Mouse (Mus musculus): ENCODE measurements at regions not wholly inside any gene's neighbourhood (a gene's known extent, or its start where the extent isn't known, plus 50 kb on each side); places are given as distances from the start of the nearest gene placed in this dataset.

DNA sequence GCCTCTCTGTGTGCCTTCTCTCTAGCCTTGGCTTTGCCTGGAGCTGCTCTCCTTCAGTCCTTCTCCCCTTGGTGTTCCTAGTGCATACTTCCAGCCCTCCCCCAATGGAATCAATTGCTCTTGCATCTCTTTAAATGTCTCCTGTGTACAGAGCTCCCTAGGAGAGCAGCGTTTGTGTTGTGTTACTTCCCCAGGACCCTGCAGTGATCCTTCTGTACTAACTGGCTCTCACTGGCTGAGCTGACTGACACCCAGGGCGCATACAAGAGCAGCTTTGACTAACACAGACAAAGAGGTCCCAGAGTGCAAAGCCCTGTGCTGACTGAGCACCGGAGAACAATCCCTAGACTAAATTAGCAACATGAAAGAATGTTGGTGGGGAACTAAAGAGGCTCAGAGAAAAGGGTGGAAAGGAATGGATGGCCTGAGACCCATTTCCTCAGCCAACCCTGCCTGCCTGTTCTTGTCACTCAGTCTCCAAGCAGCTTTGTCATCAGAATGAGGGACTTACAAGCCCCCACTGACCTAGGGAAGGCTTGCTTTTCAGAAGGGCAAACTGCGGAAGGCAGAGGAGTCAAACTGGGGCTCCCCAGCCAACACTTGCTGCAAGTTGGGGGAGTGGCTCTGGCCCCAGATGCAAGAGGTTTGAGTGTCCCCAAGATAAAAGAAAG, 476.4 kb upstream of the Tmem132c start:
- DNase-seq: no peak

DNA sequence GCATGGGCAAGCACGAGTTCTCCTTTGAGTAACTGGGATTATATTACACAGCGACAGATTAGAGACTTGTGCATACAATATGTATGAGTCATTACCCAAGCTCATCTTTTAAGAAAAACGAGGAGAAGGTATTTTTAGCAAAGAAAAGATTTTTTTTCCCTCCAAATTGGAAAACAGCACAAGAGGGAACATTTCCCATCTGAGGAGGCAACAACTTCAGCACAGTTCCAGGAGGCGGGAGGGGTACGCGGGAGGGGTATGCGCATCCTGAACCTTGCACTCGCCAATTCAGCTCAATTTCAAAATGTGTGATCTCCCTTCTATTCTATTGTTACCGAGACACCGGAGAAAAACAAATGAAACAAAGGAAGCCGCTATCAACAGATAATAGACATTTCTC, 472.6 kb upstream of the Tmem132c start:
- no peak for DNase-seq

DNA sequence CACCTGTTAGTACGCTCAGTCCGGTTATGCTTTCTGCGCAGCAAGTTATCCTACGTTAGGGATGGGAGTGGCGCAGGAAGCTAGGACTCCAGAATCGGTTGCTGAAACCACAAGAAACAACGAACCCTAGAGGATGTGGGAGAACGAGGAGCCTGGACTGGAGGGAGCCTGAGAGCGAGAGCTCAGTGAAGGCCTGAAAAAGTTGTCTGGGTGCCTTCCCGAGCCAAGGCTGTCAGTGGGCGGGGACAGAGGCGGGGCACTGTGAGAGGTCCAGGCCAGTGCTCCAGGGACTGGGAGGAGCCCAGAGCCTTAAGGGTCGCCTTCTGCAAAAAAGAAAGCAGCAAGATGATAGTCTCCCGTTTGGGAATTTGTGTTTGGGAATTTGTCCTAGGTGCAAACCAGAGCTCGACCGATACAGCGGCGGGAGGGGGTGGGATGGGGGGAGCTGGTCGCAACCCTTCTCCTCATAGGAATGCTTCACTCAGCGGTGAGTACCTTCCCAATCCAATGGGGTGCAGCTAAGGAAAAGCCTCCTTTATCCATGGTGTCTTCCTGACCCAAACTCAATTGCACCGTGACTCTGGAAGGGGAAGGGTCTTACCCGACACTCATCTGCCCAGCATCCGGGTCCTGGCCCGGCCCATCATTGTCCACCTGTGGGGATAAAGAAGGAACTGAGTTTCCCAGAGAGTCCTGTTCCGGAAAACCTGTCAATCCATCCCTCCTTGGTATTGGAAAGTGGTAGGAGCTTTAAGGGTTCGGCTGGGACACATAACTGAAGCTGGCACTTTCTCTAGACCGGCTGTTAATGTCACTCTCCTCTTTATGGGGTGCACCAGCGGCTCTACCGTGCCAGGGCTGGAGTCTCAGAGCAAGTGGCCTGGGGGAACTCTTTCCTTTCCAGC, 453.6 kb upstream of the Tmem132c start:
- no peak for DNase-seq

DNA sequence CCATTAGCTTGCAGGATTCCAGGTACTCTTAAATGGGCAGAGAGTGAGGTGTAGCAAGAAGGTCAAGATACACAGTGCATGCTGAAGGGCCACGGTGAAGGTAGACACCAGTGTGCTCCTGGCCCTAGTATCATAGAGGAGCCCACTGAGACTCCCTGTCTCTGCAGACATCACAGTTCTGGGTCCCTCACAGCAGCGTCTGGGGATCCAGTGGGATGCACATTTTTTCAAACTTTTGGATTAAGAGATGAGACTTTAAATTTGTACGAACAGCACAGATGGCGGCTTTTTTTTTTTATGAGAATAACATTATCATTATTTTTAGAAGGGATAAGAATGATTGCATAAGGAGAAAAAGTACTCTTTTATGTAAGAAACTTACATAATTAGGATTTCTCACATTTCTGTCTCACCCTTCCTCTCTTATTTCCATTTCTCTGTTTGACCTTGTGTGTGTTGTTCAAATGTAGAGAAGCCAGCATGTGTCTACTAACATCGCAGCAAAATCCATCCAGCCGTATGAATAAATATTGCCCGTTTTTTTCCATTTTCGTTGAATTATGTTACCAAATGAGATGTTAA, 441.8 kb upstream of the Tmem132c start:
- DNase-seq: no peak

DNA sequence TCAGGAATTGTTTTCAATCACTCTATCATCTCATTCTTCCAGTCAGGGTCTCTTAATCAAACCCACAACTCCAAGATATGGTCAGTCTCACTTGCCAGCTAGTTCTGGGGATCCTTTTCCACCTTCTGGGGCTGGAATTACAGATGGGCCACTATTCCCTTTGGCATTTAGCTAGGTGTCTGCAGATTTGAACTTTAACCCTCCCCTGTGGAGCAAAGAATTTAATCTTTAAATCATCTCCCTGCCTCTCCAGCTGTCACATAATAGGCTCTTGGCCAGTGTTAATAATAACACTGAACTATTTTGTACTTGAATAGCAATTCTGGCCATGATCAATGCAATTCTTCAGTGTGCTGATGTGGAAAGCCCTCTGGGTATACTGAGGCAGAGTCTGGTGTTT, 435.0 kb upstream of the Tmem132c start:
- no peak for DNase-seq

DNA sequence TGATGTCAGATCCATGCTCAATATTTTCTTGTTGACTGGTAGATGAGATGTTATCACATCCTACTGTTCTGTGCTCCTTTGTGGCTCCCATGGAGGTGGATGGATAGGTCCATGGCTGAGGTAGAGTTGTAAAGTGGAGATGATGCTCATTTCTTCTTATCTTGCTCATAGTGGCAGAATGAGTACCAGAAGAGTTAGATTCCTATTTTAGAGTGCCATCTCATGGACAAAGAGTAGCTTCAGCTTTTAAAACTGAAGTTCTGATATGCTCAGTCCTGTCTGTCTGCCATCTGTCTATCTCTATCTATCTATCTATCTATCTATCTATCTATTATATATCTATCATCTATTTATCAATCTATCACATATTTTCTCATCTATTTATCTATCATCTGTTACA, 425.5 kb upstream of the Tmem132c start:
- DNase-seq: no peak

DNA sequence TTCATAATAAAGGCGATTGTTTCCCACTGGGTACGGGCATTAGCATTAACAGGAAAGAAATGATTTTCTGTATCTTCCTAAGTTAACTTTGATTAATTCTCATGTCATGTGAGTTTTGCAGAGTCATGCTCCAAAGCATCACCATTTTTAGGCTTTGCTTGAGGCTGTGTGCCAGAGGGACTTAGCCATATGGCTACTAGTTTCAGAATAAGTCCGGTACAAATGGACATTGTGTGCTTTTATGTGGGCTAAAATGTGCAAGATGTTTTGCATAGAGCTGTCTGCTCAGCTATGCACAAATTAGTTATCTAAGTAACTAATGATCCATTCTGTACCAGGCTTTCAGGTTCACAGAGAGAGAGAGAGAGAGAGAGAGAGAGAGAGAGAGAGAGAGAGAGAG, 406.2 kb upstream of the Tmem132c start:
- no peak for DNase-seq

DNA sequence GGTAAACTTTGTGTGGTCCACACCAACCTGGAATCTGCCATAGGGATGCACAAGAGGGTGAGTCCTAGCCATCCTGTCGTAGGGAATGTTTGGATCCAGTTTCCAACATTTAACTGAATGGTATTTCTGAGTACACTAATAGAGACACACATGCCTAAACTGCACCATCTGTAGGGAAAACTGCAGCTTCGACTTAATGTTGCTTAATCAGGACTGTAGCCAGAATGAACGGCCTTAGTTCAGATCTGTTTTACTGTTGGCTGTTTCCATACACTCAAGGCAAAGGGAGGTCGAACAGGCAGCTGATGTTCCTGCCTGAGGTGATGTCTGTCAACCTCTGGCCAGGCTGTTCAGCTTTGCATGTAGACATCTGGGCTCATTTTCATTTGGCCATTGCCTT, 399.0 kb upstream of the Tmem132c start:
- no peak for DNase-seq

DNA sequence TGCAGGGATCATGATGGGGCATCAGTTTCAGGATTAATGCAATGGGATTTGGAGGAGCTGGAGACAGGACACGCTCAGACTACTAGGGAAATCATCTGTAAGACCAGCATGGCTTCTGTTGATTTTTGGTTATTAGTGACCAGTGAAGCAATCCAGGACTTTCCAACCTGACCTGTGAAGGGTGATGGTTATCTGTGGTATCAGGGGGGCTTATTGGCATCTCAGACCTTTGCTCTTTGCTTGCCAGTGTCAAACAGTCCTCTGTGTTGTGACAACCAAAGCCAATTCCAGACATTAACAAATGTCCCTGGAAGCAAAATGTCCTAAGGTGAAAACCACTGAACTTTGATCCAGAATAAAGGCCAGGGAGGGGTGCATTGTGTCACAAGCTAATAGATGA, 379.5 kb upstream of the Tmem132c start:
- no peak for DNase-seq

DNA sequence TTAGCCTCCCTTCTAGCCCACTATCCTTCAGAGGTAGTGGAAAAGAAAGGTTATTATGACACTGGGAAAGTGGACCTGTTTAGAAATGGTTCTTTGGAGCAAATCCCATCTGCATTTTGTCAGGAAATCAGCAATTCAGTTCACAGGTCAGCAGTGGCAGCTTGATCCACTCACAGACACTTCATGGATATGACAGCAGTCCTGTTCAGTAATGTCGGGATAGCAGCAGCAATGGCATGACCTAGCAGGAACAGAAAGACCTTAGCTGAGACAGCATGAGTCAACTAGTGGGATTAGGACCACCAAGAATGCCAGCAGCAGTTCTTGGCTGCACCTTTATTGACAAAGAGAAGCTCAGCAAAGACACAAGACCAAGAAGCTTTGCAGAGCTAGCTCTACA, 365.8 kb upstream of the Tmem132c start:
- DNase-seq: no peak

DNA sequence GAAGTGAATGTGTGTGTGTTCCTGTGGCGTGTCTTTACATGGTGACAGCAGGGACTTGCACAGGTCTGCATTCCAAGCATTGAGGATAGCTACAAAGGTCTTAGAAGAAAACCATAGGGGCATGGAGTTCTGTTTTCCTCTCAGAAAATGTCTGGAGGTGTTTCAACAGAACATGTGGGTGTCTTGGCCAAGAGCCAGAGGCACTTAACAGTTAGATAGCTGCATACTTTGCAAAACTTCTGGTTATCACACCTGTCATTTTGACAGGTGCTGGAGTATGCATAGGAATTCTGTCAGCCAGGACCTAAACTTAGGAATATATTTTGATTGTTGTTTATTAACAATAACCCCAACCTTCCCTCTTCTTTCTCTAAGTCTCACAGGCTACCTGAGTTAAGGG, 350.9 kb upstream of the Tmem132c start:
- DNase-seq: no peak

DNA sequence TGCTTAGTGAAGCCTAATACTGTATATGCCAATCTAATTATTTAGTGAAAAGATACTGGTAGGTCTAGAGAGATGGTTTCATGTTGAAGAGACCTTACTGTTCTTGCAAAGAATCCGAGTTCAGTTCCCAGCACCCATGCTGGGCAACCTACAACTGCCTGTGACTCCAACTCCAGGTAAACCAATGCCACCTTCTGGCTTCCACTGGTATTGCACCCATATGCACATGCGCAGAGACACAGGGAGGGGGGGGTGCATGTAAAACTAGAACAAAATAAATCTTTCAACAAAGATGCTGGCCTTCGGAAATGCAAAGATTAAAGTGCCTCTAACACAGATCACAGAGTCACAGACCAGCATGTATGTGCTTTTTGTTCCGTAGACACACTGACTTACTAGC, 348.5 kb upstream of the Tmem132c start:
- DNase-seq: no peak

DNA sequence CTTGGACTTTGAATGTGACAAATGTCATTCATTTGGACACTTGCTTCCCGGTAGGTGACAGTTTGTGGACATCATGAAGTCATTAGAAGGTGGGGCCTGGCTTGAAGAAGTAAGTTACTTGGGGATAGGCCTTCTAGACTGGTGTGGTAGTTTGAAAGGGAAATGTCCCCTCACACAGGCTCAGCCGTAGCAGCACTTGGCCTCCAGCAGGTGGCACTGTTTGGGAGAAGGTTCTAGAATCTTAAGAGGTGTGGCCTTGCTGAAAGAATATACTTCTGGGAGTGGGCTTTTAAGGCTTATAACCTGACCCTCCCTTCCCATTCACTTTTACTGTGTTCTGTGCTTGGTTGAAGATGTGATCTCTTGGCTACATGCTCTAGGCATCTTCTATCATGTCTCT, 331.5 kb upstream of the Tmem132c start:
- DNase-seq: no peak

DNA sequence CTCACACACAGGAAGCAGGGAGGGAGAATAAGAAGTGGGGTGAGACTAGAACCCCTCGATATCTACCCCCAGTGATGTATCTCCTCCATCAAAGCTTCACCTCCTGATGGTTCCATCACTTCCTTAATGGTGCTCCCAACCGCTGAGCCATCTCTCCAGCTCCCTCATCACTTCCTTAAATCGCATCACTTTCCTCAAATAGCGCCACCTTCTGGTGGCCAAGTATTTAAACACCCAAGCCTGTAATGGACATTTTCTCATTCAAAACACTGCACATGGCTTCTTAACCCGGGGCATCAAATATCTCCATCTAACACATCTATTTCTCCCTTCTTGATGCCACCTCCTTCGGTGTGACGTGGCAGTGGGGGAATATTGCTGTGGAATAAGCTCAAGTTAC, 324.3 kb upstream of the Tmem132c start:
- no peak for DNase-seq

DNA sequence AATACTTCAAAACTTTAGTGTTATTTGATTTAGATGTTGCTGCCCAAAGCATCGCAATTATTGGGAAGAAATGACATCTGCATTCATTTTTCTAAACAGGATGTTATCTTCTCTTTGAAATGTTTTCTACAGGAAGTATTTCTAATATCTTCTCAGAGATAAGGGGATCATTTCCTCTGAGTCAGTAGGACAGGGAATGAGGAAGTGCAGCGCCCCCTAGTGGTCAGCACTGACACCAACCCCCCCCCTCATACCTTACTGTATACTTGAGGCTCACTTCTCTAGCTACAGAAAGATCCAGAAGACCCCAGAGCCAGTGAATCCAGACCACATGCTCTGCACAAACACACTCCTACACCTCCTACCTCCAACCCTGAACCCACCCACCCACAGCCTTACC, 308.1 kb upstream of the Tmem132c start:
- no peak for DNase-seq

DNA sequence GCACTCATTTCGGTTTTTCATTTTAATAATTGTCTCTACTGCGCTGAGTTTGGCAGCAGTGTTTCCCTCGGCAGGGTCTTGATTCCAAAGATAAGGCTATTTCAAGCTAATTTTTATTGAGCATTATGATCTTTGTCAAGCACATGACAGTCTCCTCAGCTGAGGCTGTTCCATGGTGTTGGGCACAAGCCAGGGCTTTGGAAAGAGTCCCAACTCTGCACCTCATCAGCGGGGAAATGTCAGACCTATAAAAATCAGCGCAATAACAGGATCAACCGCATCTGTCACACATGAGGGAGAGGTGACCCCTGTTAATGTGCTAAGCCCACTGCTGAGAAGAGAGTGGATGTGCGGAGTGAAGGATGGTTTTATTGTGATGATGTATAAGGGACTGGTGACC, 296.7 kb upstream of the Tmem132c start:
- DNase-seq: no peak

DNA sequence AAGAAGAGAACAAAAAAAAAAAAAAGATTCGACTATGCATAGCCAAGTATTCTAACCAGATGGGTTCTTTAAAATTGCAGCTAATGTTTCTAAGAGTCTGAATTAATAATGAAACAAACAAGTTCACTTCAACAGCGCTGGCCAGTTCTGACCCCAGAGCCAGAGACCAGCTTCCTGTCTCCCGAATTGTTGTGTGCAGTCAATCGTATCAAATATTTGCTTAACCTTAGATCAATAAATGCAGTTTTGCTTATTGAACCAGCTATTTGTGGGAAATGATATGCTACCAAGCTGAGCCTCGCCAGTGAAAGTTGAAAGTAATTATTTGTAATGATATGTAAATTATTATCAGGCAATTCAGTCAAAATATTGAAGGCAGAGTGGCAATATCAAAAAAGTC, 287.4 kb upstream of the Tmem132c start:
- no peak for DNase-seq

DNA sequence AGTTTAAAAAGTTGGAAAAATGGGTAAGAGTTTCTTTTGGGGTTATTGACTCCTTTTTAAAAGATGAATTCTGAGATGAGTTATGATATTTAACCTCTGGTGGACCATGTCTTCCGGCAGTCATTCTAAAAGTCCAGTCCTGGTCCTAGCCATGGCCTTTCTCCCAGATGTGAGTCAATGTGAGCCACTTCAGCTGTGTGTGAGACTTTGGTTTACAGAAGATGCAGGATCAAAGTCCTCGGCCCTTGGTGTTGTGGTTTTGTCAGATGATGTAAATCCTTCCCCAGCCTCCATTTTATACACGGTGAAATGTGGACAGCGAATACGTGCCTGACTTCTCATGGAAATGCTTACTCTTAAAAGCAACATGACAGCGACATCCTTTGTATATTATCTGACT, 287.0 kb upstream of the Tmem132c start:
- no peak for DNase-seq

DNA sequence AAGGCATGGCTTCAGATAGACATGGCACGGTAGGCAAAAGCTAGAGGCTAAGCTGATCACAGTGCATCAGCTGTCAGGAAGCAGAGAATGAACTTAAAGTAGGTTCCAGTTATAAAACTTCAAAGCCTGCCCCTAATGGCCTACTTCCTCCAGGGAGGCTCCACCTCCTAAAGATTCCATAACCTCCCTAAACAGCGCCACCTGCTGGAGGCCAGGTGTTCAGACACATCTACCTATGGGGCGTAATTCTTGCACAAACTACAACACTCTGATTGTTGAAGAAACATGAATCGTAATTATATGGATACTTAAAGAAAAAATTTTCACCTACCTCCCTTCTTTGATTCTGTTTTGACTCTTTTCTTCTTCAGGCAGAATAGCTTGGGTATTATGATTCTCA, 277.0 kb upstream of the Tmem132c start:
- no peak for DNase-seq

DNA sequence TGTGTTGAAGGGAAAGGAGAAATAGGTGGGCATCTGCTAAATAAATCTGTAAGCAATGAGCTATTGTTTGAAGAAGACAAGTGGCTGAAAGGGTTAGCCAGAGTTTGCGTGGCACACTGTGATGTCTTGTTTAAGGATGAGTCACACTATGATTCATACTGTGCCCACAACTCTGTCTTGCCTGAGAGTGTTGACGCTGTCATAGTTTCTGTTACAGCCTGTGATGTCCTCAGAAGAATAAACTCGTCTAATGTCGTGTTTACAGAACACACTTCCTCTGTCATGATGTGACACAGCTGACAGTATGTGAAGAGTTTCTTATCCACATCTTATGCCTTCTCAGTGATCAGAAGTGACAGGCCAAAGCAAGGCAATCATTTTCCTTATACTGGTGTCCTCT, 274.5 kb upstream of the Tmem132c start:
- no peak for DNase-seq

DNA sequence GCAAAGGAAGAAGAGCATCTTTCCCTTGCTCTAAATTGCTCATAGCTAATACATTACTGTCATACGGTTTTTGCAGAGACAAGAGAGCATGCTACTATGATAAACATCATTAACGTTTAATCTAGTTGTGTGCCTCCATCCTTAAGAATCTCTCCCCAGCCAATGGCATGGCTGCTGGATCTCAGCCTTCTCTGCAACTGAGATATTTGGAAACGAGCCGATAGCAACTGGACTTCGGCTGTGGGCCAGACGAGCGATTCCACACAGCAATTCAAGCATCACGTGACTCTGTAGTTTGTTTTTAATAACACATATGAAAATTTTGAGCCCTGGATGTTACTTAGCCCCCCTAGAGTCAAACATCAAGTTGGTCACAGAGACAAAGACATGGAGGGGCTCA, 272.2 kb upstream of the Tmem132c start:
- DNase-seq: no peak

DNA sequence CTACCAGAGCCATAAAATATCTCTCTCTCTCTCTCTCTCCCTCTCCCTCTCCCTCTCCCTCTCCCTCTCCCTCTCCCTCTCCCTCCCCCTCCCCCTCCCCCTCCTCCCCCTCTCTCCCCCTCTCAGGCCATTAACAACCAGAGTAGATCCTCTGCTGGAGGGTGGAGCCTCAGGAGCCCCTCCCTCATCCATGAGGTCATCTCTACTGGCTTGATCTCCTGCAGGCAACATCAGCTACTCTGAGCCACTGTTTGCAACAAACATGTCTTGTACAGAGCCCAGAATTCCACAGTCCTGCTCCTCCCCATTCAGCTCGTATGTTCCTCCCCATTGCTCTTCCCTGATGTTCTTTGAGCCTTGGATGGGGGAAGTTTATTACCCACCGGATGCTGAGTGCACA, 270.3 kb upstream of the Tmem132c start:
- DNase-seq: no peak

DNA sequence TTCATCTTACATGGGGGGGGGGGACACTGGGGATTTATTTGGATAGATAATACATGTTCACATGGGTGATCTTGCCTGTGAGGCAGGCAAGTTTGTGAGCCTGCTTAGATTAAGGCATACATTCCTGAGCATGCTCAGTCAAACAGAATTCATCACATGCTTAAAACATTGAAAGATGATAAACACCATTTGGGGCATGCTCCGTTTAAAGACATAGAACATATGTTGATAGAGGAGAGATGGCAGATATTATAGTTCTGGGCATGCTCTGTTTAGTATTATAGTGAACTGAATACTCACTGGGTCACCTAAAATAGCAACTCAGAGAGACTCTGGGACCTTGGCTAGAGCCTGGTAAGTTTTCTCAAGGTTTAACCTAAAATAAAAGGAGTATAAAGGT, 269.6 kb upstream of the Tmem132c start:
- no peak for DNase-seq

DNA sequence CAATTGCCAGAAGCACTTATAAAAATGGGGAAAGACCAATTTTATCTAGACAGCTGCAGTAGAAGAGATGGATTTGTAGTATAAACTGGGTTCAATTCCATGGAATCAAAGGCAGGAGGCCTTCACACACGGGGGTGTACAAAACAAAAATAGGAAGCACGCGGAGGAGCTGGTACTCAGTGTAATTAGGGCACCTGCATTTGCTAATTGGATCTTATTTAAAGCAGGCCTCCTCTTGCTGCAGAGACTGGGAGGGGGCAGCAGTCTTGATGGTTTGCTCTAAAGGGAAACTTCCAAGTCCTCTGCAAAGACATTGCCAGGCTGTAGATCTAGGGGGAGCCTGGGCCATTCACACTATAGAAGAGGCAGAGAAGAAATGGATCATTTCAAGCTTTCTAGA, 268.2 kb upstream of the Tmem132c start:
- no peak for DNase-seq

Data from thymus, postnatal 25 days (tissue).